Mouse (Mus musculus) urinary bladder, postnatal 36 days (tissue): ENCODE results near the gene Zfp658.

Experiments used
- DNase-seq, 2 experiments: peaks; one replicate each; pipeline ENCODE4 v3.0.0; 2022; ENCODE audit warnings: low spot score in 2 of 2, mixed read lengths in 1 of 2

The Zfp658 gene

DNA sequence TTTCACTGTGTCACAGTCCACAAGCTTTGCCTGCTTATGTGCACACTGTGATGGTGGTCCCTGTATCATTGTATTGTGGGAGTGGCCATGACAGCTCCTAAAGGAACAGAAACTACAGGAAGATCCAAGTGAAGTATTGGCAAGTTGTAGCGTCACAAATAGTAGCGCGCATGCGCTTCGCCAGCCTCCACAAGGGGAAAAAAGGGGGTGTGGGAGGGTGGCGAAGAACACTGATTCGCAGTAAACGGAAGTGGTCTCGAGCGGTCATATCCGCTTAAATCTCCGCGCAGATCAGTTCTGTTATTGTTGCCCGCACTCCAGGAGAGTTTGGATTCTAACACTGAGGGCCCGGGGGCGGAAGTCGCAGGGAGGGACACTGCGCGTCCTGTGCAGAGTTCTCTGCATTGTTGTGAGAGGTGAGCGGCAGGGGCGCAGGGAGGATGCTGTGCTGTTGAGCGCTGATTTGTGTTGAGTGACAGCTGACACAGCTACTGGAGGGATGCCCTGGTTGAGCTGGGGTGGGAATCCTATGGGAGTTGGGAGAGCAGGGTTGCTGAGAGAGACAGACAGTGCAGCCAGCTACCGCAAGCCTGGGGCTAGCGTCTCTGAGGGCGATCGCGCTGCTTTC is at the start of gene Zfp658:
Gene Zfp658, plus strand, starts transcription at position 251 of the 628 bp plus-strand sequence.
- peak; percentile 49 to 77 for DNase-seq

GRCm38 (mm10) chr7:43512519-43512918 is 49.5 kb upstream of the Zfp658 start:
- no peak for DNase-seq

DNA sequence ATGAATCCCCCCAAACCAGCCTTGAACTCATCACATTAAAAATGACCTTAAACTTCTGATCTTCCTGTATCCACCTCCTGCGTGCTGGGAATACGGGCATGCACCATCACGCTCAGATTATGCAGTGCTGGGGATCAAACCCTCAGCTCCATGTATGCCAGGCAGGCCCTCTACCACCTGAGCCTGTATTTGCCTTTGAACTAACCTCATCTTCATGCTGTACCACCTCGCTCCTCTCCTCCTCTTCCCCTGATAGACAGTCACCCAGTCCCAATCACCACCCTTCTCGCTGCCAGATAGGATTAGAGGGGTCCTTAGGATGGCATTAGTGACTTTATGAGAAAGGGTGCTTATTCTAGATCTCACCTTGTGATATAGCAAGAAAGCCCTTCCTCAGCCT is 47.0 kb upstream of the Zfp658 start:
- no peak for DNase-seq

- no peak for DNase-seq
Observed at GRCm38 (mm10) chr7:43518341-43518740, 43.7 kb upstream of the Zfp658 start.

- DNase-seq = no peak
Observed at GRCm38 (mm10) chr7:43522776-43523175, 39.3 kb upstream of the Zfp658 start.

DNA sequence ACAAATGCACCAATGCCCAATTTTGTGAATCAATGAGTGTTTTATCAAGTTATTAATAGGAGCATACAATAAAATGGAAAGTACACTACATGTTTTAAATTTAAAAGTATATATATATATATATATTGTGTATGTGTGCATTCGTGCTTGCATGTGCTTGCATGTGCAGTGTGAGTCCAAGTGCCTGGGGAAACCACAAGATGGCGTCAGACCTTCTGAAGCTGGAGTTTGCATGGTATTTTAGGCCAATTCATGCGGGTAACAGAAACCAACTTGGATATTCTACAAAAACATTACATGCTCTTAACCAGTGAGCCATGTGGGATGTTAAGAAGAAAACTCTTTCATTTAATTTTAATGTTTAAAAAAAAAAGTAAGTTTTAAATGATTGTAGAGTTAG is 36.7 kb upstream of the Zfp658 start:
- no peak for DNase-seq

DNA sequence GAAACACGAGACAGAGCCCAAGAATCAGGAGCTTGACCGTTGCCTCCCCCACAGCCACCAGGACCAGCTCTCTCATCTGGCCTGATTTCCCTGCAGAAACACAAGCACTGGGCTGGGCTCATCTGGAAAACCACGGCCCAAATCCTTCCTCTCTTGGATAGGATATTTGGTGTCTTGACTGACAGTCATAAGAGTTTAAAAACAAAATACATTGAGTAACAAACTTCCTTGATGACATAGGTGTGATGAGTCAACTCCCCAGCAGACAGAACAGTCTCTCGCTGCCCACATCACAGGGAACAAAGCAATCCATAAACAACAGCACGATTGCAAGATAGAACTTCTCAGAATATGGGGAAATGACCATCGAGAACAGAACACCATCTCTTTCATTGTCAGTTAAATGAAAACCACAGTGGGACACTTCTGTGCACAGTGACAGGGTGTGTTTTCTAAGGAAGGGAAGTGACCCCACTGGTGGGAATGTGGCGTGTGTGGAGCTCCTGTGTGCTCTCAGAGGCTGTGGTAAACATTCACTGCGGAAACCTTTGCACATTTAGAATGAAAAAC is 31.8 kb upstream of the Zfp658 start:
- no peak for DNase-seq

DNA sequence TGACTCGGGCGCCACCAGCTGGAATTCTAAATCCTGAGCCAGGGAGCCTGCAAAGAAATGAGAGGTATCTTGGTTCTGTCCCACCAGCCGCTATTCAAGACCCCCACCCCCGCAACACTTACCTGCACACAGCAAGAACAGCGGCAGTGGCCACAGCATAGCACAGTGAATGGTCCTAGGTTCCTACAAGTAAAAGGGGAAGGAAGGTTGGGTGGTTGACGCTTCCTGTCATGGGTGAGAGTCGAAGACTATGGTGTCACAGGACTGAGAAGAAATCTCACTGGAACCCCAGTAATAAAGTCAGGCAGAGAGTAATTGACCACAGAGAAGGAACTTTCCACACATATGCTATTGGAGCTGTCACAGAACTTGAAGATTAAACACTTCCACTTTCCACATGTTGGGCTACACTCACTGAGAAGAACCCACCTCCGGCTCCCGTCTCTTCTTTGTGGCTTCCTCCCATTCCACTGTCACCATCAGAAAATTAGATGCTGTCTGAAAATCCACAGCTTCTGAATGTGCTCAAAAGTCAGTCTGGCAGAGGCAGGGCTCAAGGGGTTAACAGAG is 29.0 kb upstream of the Zfp658 start:
- DNase-seq = no peak

- no peak for DNase-seq
Observed at GRCm38 (mm10) chr7:43538524-43538923, 23.5 kb upstream of the Zfp658 start.

- DNase-seq = no peak
Observed at GRCm38 (mm10) chr7:43544225-43544977, 17.7 kb upstream of the Zfp658 start, which contains the start of gene Cd33. Gene Cd33, minus strand, starts transcription at chr7:43544428.

GRCm38 (mm10) chr7:43545656-43546545 is 16.2 kb upstream of the Zfp658 start:
- DNase-seq = no peak

DNA sequence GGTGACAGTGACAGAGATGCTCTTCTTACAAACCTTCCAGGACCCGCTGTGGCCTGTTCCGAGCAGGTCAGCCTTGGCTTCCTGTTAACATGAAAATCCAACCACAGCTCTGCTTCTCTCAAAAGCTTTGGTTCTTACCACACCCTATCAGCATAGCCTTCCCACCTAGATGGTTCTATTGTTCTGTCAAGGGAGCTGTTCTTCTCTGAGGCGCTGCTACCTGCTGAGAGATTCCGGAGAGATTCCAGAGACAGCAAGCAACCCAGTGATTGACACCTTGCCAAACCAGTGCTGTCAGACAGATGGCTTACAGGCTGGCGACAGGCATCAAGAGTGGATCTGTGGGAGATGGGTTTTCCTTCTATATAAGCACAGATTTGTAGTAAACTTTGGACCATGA is 14.4 kb upstream of the Zfp658 start:
- DNase-seq = no peak

DNA sequence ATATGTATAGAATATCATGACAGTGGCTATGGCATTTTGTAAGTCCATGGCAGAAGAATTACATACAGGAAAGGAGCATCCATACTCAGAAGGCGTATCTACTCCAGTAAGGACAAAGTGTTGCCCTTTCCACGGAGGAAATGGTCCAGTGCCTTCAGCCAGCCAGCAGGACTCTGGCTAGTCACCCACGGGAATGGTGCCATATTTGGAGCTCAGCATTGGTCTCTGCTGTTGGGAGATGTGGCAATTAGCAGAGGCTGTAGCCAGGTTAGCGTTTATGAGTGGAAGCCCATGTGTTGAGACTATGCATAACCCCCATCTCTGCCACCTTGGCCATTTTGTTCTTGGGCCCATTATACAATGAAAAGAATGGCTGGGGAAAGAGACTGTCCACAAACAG is 13.8 kb upstream of the Zfp658 start:
- DNase-seq = no peak

GRCm38 (mm10) chr7:43553153-43553552 is 8.9 kb upstream of the Zfp658 start:
- no peak for DNase-seq

GRCm38 (mm10) chr7:43554550-43554949 is 7.5 kb upstream of the Zfp658 start:
- DNase-seq = peak in 1 of 2 experiments; percentile 26

DNA sequence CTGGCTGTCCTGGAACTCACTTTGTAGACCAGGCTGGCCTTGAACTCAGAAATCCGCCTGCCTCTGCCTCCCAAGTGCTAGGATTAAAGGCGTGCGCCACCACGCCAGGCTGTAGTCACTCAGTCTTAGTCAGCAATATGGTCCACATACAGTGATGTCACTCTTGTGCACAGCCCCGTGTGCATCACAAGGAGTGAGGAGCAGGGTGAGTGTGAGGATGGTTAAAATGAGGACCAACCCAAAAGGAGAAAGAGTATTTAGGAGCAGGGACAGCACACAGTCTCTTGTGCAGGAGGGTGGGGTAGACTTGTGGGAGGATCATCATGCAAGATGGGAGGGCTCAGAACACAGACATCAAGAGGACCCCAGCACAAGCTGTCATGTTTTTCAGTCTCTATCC is 6.7 kb upstream of the Zfp658 start:
- DNase-seq = no peak

GRCm38 (mm10) chr7:43556901-43557300 is 5.2 kb upstream of the Zfp658 start:
- DNase-seq = no peak

DNA sequence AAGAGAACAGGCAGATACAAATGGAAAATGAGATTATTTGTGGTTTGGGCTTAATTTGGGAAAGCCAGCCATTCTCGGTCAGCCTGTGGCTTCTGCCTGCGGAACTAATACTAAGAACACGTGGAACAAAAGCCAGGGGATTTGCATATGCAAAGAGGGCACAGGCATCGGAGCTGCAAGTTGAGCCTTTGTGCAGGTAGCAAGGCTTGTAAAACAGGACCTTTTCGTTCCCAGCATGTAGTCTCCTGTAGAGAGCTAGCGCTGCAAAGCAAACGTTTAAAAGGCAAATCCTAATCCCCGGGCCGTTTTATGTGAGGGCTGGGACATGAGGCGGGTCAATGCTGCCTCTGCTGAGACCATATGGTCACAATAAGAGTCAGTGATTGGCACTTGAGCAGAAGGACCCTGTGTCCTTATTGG is 605 bp downstream of the Zfp658 start:
- no peak for DNase-seq

- no peak for DNase-seq
Observed at GRCm38 (mm10) chr7:43563300-43563699, 1.2 kb downstream of the Zfp658 start.

DNA sequence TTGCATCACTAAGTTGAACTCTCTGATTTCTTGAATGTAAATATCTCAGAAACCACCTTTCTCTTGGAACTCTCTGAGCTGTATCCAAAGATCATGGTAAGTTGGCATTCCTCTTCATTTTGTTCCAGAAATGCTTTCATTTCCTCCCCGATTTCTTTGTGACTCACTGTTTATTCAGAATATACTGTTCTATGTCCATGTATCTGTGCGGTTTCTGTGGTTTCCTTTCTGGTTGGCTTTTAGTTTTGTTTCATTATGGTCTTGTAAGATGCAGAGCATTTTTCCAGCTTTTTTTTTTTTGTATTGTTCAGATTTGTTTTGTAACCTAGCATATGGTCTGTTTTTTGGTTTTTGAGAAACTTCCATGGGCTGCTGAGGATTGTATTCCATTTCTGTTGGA is 9.2 kb downstream of the Zfp658 start:
- no peak for DNase-seq

DNA sequence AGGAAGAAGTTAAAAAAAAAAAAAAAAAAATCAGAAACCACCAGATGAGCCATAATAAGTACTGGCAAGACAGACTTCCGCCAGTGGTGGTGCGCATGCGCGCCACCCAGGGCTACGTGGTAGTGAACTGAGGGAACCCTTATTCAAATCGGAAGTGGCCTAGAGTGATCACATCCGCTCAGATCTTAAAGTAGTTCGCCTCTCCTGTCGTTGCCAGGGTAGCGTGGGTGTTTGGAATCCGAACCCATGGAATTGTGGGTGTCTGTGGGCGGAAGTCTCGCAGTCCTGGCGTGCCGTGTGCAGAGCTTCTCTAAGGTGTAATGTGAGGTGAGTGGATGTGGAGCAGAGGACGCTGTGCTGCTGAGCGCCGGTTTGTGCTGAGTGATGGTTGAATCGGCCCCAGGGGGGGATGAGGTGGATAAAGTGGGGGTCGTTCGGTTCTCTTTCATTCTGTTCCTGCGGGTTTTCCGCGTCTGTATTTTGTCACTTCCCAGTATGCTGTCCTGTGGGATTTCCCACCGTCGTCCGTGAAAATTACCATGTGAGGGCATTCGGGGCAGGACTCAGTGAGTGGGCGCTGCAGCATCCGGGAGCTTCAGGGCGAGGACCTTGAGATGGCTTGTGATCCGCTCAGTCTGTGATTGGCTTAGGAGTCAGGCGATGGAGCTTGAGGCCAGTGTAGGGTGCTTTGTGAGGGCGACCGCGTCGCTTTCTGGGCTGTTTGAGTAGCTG is 17.6 kb downstream of the Zfp658 start, which contains the start of gene Zfp719:
Gene Zfp719, plus strand, starts transcription at position 171 of the 732 bp plus-strand sequence.
- DNase-seq = peak; percentile 79 to 91
